Mouse (Mus musculus) spleen, adult 18-20 months (tissue): ENCODE measurements at regions not wholly inside any gene's neighbourhood (a gene's known extent, or its start where the extent isn't known, plus 50 kb on each side); places are given as distances from the start of the nearest gene placed in this dataset.

Source experiments
- DNase-seq, 2 experiments: peaks; one replicate each; pipeline ENCODE4 v3.0.0; 2022; ENCODE audit warnings: mixed read lengths in 2 of 2

DNA sequence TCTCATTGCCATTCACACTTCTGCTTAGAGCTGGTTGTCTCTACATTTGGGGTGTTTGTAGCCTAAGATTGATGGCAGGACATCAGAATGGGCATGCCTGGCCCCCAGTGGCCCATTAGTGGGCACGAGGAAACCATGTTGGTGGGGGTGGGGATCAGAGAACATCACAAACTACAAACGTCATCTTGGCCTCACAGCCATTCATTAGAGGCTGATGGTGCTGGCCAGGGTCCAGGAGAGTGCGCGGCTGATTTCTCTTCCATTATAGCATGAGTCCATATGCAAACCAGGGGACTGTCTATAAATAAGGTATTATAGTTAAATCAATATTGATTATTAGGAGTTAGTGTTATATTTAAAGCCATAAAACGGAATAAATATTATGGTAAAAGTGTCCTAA, 67.9 kb downstream of the 3100002H09Rik start:
- DNase-seq, result no peak

- DNase-seq, result no peak
Observed at GRCm38 (mm10) chr4:124538471-124538870, 72.1 kb downstream of the 3100002H09Rik start.

- DNase-seq, result no peak
Observed at GRCm38 (mm10) chr4:124537681-124538080, 72.9 kb downstream of the 3100002H09Rik start.

DNA sequence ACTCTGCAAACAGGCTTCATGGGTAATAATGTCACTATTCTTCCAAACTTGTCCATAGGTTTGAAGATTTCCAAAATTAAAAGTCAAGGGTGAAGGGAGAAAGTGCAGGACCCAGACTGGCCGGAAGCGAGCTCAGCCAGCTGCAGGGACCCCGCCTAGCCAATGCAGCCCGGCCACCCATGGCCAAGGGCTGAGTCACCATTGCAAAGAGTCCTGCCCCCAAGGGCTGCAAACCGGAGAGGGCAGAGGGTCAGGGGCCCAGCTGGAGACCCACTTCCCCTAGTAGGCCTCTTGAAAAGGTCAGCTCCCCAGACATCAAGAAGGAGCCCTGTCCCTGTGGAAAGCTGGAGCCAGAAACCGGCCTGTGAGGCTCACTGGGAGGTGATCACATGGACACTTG, 77.0 kb downstream of the 3100002H09Rik start:
- no peak for DNase-seq

- no peak for DNase-seq
Observed at GRCm38 (mm10) chr4:124530596-124530995, 80.0 kb downstream of the 3100002H09Rik start.

- no peak for DNase-seq
Observed at GRCm38 (mm10) chr4:124526822-124527221, 83.8 kb downstream of the 3100002H09Rik start.

- DNase-seq, result no peak
Observed at GRCm38 (mm10) chr4:124526362-124526761, 84.2 kb downstream of the 3100002H09Rik start.

GRCm38 (mm10) chr4:124520309-124520708, 90.3 kb downstream of the 3100002H09Rik start:
- DNase-seq, result no peak

GRCm38 (mm10) chr4:124511761-124512160, 98.8 kb downstream of the 3100002H09Rik start:
- no peak for DNase-seq

GRCm38 (mm10) chr4:124510816-124511215, 99.8 kb downstream of the 3100002H09Rik start:
- DNase-seq, result no peak

DNA sequence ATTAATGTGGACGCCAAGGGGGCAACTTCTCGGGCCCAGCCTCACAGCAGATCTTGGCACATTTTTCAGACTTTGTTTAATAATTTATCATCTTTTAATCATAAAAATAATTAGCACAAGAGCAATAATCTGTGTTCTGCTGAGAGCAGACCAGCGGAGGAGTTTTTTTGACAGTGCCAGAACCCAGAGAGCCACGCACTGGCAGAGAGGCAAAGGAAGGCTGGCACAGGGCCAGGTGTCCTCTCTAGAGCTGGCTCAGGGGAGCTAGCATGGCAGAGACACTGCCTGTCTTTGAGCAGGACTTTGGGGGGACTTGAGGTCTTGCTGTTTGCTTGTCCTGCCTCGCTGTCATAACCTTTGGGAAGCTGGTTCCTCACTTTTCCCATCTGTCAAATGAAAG, 100.9 kb downstream of the 3100002H09Rik start:
- DNase-seq, result no peak

DNA sequence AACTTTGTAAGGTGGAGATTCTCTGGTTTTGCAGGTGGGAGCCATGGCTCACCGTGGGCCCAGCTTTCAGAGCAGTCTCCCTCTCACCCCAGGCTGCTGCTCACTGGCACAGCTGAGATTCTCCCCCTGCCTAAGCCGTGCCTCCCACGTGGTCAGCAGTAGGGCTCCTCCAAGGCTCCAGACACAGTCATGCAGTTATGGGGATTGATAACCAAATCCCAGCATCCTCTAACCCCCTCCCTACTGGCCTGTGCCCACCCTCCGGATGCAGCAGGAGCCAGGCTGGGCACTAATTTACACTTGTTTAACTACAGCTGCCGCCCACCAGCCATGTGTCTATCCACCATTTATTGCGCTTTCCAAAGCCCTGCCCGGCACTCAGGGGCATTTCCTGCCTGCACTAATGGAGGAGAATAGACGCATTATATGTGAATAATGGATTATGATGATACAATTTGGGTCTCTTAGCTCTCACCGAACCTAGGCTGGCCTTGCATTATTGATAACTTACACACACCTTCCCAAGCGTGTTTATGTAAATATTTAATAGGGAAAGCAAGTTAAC, 104.4 kb downstream of the 3100002H09Rik start:
- no peak for DNase-seq

DNA sequence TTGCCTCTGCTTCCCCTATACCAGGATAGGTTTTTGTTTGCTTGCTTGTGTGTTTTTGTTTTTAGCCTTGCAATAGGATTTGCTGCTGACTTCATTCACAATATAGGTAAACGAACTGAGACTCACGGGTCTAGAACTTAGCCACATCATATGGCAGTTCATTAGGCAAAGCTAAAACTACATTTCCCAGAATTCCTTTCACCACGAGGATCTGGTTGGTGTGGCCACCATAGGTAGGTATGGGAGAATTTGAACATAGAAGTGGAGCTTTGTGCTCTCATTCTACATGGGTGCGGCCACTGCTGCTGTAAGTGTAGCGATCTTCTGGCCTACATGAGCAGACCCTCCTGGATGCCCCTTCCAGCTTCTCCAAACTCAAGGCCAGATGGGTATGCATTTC, 108.8 kb downstream of the 3100002H09Rik start:
- DNase-seq, result no peak

DNA sequence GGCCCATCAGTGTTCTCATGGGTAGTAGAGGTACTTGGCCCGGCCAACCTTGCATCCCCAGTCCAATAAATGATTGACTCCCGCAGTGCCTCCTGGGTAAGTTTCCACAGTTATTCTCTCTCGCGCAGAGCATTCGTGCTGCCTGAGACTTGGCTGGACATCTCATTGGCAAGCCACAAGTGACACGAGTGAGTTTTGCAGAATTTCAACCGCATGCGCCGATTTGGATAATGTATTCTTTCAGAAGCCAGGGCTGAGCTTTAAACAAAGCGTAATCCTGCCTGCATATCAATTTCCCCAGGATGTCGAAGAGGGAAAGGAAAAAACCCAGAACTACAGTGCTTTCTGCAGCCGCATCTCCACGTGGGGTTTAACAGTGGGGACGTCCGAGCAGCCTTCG, 112.6 kb downstream of the 3100002H09Rik start:
- DNase-seq, result no peak

- no peak for DNase-seq
Observed at GRCm38 (mm10) chr4:124485941-124486581, 124.5 kb downstream of the 3100002H09Rik start.

DNA sequence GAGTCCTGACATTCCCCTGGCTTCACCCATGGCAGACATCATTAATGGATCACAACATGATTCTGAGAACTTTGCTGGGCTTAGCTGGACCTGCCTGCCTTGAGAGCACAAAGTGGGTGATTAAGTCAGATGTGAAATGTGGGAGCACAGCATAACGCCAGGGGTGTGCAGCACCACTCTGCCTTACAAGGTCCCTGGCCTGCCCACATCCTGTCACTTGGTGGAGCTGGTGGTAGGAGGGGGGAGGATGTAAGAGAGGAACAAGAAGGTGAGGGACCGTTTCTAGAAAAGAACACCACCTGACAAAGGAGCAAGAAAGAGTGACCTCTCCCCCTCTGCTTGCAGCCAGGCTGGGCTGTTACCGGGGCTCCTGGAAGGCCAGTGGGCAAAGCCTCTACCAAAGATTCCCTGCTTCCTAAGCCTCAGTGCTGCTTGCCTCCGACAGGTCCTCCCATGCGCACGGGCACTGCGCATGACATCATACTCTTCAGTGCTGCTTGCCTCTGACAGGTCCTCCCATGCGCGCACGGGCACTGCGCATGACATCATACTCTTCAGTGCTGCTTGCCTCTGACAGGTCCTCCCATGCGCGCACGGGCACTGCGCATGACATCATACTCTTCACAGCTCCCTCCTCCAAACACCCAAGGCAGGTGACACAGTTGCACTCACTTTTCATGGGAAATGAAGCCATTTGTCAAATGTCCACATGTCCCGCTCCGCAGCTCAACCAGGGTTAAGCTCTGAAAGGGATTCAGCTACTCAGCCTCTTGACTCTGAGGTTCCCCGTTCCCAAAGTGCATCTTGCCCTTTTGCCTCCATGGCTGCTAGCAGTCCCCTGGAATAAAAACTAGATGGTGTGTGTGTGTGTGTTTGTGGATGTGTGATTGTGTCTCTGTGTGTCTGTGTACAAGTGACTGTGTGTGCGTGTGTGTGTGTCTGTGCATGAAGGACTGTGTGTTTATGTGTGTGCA, 125.7 kb downstream of the 3100002H09Rik start:
- no peak for DNase-seq

DNA sequence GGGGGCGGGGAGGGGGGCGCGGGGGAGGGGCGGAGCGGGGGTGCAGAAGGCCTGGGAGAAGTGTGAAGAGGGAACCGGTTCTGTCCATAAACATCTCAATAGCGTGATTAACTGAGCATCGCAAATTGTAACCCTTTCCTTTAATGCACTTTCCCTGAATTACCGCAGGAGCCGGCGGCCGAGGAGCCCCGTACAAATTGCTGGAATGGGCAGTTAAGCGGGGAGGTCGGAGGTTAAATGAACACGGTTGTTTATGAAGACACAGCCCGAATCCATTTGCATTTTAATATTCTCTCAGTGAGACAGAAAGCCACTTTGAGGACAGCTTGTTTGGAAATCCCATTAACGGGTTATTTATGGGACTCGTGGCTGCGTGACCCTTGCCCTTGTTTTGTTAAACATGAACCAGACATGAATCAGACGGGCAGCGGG, 132.7 kb downstream of the 3100002H09Rik start:
- no peak for DNase-seq

GRCm38 (mm10) chr4:124477359-124477868, 133.2 kb downstream of the 3100002H09Rik start:
- no peak for DNase-seq

DNA sequence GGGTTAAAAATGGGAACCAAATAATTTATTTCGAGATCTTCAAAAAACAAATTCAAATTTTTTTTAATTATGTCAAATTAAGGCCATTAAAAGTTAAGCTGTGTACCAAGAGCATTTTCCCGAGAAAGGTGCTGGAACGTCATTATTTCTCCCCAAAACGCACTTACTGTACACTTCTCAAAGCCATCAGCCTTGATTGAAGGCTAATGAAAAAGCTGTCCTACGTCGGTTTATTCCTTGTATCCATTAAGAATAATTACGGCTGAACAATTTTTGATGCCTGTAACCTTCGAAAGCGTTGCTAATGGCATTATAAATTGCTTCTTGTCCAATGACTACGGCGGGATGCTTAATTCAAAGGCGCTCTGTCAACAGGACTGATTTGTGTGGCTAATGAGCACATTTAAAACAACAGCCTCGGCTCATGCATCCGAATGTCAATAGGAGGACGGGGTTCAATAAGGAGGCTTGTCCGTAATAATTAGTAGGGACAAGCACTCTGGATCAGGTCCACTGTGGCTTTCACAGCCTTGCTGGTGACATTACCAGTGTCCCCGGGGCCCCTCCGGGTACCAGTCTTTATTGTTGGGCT, 145.3 kb downstream of the 3100002H09Rik start:
- DNase-seq, result no peak

DNA sequence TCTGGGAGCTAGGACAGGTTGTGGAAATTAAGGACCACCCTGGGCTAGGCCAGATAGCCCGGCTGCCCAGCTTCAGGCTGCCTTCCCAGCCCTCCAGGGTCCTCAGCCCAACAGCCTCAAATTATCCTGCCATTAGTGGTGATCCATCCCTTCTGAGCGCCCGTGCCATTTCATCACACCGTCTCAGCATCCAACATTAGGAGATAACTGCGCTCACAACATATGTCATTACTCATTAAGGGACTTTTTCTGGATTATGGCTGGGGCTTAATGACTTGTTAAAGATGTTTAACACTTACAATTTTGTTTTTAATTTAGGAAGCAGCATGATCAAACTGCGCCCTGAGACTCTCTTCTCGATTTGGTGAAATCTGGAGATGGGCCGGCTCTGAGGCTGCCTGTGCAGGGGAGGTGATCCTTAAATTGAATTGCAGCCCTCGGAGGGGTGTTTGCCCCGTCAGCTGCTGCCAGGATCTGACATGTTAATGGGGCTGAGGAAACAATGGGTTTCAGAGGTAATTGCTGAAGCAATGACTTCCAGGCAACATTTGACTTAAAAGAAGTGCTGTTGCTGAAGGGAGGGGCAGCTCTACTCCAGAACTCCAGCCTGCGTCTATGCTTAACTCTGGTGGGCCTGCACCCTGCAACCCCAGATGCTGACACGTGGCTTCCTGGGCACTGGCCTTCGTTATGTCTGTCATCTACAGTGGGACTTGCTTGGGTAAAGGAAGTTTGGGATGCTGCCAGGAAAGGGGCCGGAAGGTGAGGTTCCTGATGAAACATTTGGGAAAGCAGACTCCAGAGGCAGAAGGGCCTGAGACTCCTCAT, 154.9 kb downstream of the 3100002H09Rik start:
- no peak for DNase-seq

- no peak for DNase-seq
Observed at GRCm38 (mm10) chr4:124451131-124451530, 159.5 kb downstream of the 3100002H09Rik start.

GRCm38 (mm10) chr4:124446615-124447014, 164.0 kb downstream of the 3100002H09Rik start:
- DNase-seq, result no peak
